Comparison of ENCODE assay signal across 8 mouse cellular contexts in genomic region chr3:152981988-152982387, GRCm38 (mm10). TPM values are rescaled to one million over a fixed set of nuclear protein-coding genes. Genes with fewer than 3 reads are reported as not detected.
A peak's percentile ranks its signal among the peaks of the same experiment; 100 is the strongest.
DNase-seq lines count a peak whose midpoint lies in the region; ATAC-seq and TF ChIP-seq lines count a peak whose summit lies in the region.

TSS of gene St6galnac5 (minus strand) at chr3:152982246.

- WGBS in heart, embryonic 11.5 days (ENCODE audit: insufficient replicate concordance): under 1% methylated on average over 17 of the region's 17 CpGs
- WGBS in forebrain, embryonic 13.5 days: under 1% methylated on average over 17 of the region's 17 CpGs
- WGBS in midbrain, embryonic 11.5 days: under 1% methylated on average over 17 of the region's 17 CpGs

- peak within 1 kb of the TSS; percentile 90 for H3K4me2 ChIP-seq in heart, embryonic 11.5 days
- H3K4me2 ChIP-seq in forebrain, embryonic 13.5 days: peak within 1 kb of the TSS; percentile 97
- peak within 1 kb of the TSS; percentile 98 for H3K4me2 ChIP-seq in midbrain, embryonic 11.5 days

- intact Hi-C loops in heart, postnatal 14 days (cut with DNase I): no loop called here

- H3K9ac ChIP-seq in heart, embryonic 11.5 days (ENCODE audit: low read depth, low read length): peak within 1 kb of the TSS; percentile 46
- peak within 1 kb of the TSS; percentile 41; the same call in 1 of the 2 replicates for H3K9ac ChIP-seq in ES-E14 (ENCODE audit: insufficient read depth, low read depth, low read length, poor library complexity, severe bottlenecking)
- peak within 1 kb of the TSS; percentile 67 for H3K9ac ChIP-seq in forebrain, embryonic 13.5 days
- H3K9ac ChIP-seq in midbrain, embryonic 11.5 days (ENCODE audit: low read length): peak within 1 kb of the TSS; percentile 59

- H3K27me3 ChIP-seq in heart, embryonic 11.5 days (ENCODE audit: control insufficient read depth, insufficient read depth, low read length): peaks cover 30% of the 10 kb centered on the region
- H3K27me3 ChIP-seq in forebrain, embryonic 13.5 days: peaks cover 26% of the 10 kb centered on the region
- H3K27me3 ChIP-seq in midbrain, embryonic 11.5 days (ENCODE audit: control insufficient read depth, insufficient read depth, low read length): peaks cover 10% of the 10 kb centered on the region

- peaks cover 15% of the 10 kb centered on the region for H3K4me1 ChIP-seq in heart, embryonic 11.5 days (ENCODE audit: control insufficient read depth, insufficient read depth, low read length)
- no peaks in the 10 kb centered on the region; a peak in 1 of 4 replicates for H3K4me1 ChIP-seq in ES-E14 (ENCODE audit: control insufficient read depth in 2 of 2, insufficient read depth in 2 of 2, low read length in 2 of 2, poor library complexity in 1 of 2)
- H3K4me1 ChIP-seq in forebrain, embryonic 13.5 days: peaks cover 19% of the 10 kb centered on the region
- peaks cover 8% of the 10 kb centered on the region; the same call in 1 of the 2 replicates for H3K4me1 ChIP-seq in midbrain, embryonic 11.5 days (ENCODE audit: control insufficient read depth, insufficient read depth, low read length)

- H3K27ac ChIP-seq in heart, embryonic 11.5 days (ENCODE audit: low read depth, low read length): no peak within 1 kb of the TSS
- H3K27ac ChIP-seq in ES-E14 (ENCODE audit: insufficient read depth, low read depth, low read length, poor library complexity, severe bottlenecking): no peak within 1 kb of the TSS
- no peak within 1 kb of the TSS for H3K27ac ChIP-seq in forebrain, embryonic 13.5 days
- H3K27ac ChIP-seq in midbrain, embryonic 11.5 days (ENCODE audit: low read depth, low read length): no peak within 1 kb of the TSS

- no peak for ATAC-seq in heart, embryonic 11.5 days (replicated peaks; ENCODE audit: insufficient number of reproducible peaks, low FRiP score, low TSS enrichment)
- ATAC-seq in forebrain, embryonic 13.5 days: peak; percentile 79
- peak; percentile 73; the same call in 1 of the 2 replicates for ATAC-seq in midbrain, embryonic 11.5 days (ENCODE audit: low FRiP score)

- in situ Hi-C loops in ES-E14 (cut with MboI; ENCODE audit: low sequenced_read_pairs in 2 of 2, unreplicated experiment in 2 of 2): no loop called here

- no peaks in the 10 kb centered on the region for H3K9me3 ChIP-seq in heart, embryonic 11.5 days (replicated peaks; ENCODE audit: control insufficient read depth, low read length)
- H3K9me3 ChIP-seq in ES-E14 (ENCODE audit: control insufficient read depth, insufficient read depth, low read depth, low read length): no peaks in the 10 kb centered on the region
- H3K9me3 ChIP-seq in forebrain, embryonic 13.5 days (replicated peaks): no peaks in the 10 kb centered on the region
- H3K9me3 ChIP-seq in midbrain, embryonic 11.5 days (ENCODE audit: control insufficient read depth, low read length): no peaks in the 10 kb centered on the region

- no peak for DNase-seq in heart, postnatal 14 days
- DNase-seq in ES-E14 (ENCODE audit: low read depth, low spot score): no peak
- peak; percentile 55 to 74 for DNase-seq in layer of hippocampus, postnatal 10 days (ENCODE audit: low spot score in 2 of 2)
- peak; percentile 94 for DNase-seq in midbrain, embryonic 11.5 days (ENCODE audit: low spot score, missing footprints)
- peak; percentile 35 for DNase-seq in telencephalon, adult 2 months (ENCODE audit: low read depth, low spot score)
- no peak for DNase-seq in urinary bladder, postnatal 14 days (ENCODE audit: low spot score)

- H3K4me3 ChIP-seq in heart, embryonic 11.5 days (ENCODE audit: low read depth, low read length): peak within 1 kb of the TSS; percentile 52
- H3K4me3 ChIP-seq in ES-E14 (ENCODE audit: insufficient read depth in 1 of 2, low read depth in 1 of 2, low read length in 2 of 2, poor library complexity in 1 of 2, severe bottlenecking in 1 of 2): peak within 1 kb of the TSS; percentile 63 to 68
- peak within 1 kb of the TSS; percentile 59 for H3K4me3 ChIP-seq in forebrain, embryonic 13.5 days
- peak within 1 kb of the TSS; percentile 48 for H3K4me3 ChIP-seq in midbrain, embryonic 11.5 days (ENCODE audit: low read depth, low read length)

- no peaks in the 10 kb centered on the region for H3K36me3 ChIP-seq in heart, embryonic 11.5 days (ENCODE audit: control insufficient read depth, insufficient read depth, low read length)
- no peaks in the 10 kb centered on the region for H3K36me3 ChIP-seq in ES-E14 (ENCODE audit: control insufficient read depth, insufficient read depth, low read length, poor library complexity, severe bottlenecking)
- H3K36me3 ChIP-seq in forebrain, embryonic 13.5 days (ENCODE audit: poor library complexity, severe bottlenecking): no peaks in the 10 kb centered on the region
- no peaks in the 10 kb centered on the region for H3K36me3 ChIP-seq in midbrain, embryonic 11.5 days (ENCODE audit: control insufficient read depth, insufficient read depth, low read length)

TF ChIP-seq in ES-E14, 5 proteins besides CTCF, POLR2A, EP300 and RAD21:
- TF ChIP-seq ZNF384 (IDR thresholded peaks at IDR 0.05; ENCODE audit: low read depth, low read length) (no peak), CHD2 (IDR thresholded peaks at IDR 0.05; ENCODE audit: low read depth, low read length) (no peak), MAFK (IDR thresholded peaks at IDR 0.05; ENCODE audit: insufficient read depth, low read depth, low read length) (no peak), ZC3H11A (IDR thresholded peaks at IDR 0.05; ENCODE audit: borderline replicate concordance, low read depth, low read length) (no peak), HCFC1 (IDR thresholded peaks at IDR 0.05; ENCODE audit: borderline replicate concordance, insufficient read depth, low read length) (no peak)
TF ChIP-seq in ES-E14: peak in this region for 0.

RNA-seq across cellular contexts. Expression of gene St6galnac5, which starts in this region (rescaled TPM):
- polyA plus RNA-seq in heart, embryonic 11.5 days (2014; fragmentation: Nextera tagmentation; extraction: Ambion mirVana): 1.1 and 1.6 TPM in 2 replicates
- total RNA-seq in heart, postnatal 14 days (2021): not detected
- total RNA-seq in ES-E14 (2012; rRNA removed): 0.05 and 0.27 TPM in 2 replicates
- 5.7 and 6.7 TPM in 2 replicates for polyA plus RNA-seq in forebrain, embryonic 13.5 days (2015; fragmentation: Nextera tagmentation; extraction: Ambion mirVana)
- total RNA-seq in layer of hippocampus, postnatal 10 days (2021): 100 to 1,000 TPM; 147 to 149 TPM
- 2.2 and 2.3 TPM in 2 replicates for polyA plus RNA-seq in midbrain, embryonic 11.5 days (2014; fragmentation: Nextera tagmentation; extraction: Ambion mirVana)

Comparison
In these comparisons a context has a peak if more than half of its experiments do, and no peak if none do; other contexts are left out.
1. RNA of gene St6galnac5 (total RNA-seq): 147 to 149 TPM in layer of hippocampus, postnatal 10 days; 0.05 to 0.27 TPM in ES-E14 and not detected in heart, postnatal 14 days; every median in the first group is over 100 times any median in the second.
2. DNase-seq: peak in layer of hippocampus, postnatal 10 days (2 of 2), midbrain, embryonic 11.5 days (single experiment) and telencephalon, adult 2 months (single experiment); none in heart, postnatal 14 days (0 of 2), ES-E14 (single experiment) and urinary bladder, postnatal 14 days (single experiment).
3. Peak in every context shown above with its lines, with median percentiles within 50 percentile points of each other: H3K4me2 ChIP-seq, H3K4me3 ChIP-seq and H3K9ac ChIP-seq.